Mouse (Mus musculus) adrenal gland, adult 18-20 months (tissue): ENCODE measurements around the gene Nnat. TPM values are rescaled to one million over a fixed set of nuclear protein-coding genes. Genes with fewer than 3 reads are reported as not detected.
A peak's percentile ranks its signal among the peaks of the same experiment; 100 is the strongest.

ENCODE experiments used
- DNase-seq, 2 experiments: peaks; one replicate each; pipeline ENCODE4 v3.0.0; 2021 to 2022; ENCODE audit warnings: low spot score in 2 of 2
- microRNA-seq, 2 experiments: library from miRNA; unstranded; fragments of <30 nt; microRNA quantifications; one replicate each; pipeline ENCODE4 v1.2.0; 2021; ENCODE audit warnings: borderline number of aligned reads in 2 of 2
- total RNA-seq, 2 experiments: library from RNA; stranded (reverse); gene quantifications; 1 replicate in 1 of 2; 2 replicates in 1 of 2; pipeline ENCODE4 v1.2.3; 2021

Gene Nnat
- total RNA-seq, 2 experiments from 2014 or later = 49.7 to 198 TPM

GRCm38 (mm10) chr2:157596876-157597566 lies 37.1 kb downstream of the Nnat start:
- no peak for DNase-seq

- DNase-seq = no peak
Measured at GRCm38 (mm10) chr2:157601435-157601839, 41.6 kb downstream of the Nnat start.

GRCm38 (mm10) chr2:157605025-157605675 lies 45.3 kb downstream of the Nnat start:
- DNase-seq = peak; percentile 80 to 85

GRCm38 (mm10) chr2:157607542-157608236 lies 47.8 kb downstream of the Nnat start:
- no peak for DNase-seq

- DNase-seq = no peak
Measured at GRCm38 (mm10) chr2:157611735-157612134, 51.9 kb downstream of the Nnat start.

Small RNA genes lying within 50 kb of the gene (microRNA-seq; reads per million reads assigned to microRNA genes)
- 0 reads per million in 2 experiments for gene Gm23134

Other genes with a start within 250 kb of the Nnat start
- gene Ghrh, start 212.6 kb upstream of the Nnat start, total RNA-seq = not detected
- gene Manbal, start 192.5 kb upstream of the Nnat start, total RNA-seq = 10 to 100 TPM; 27.6 to 28.1 TPM
- gene Src, start 141.6 kb upstream of the Nnat start, total RNA-seq = 10 to 100 TPM; 11.8 to 13.8 TPM
- gene Blcap, start 11.2 kb downstream of the Nnat start, total RNA-seq = 100 to 1,000 TPM in 1 of 2 experiments, 10 to 100 TPM in 1; 87.1 to 101 TPM
- gene Ctnnbl1, start 177.3 kb downstream of the Nnat start, total RNA-seq = 10 to 100 TPM; 17.7 to 18.1 TPM